Mouse (Mus musculus): ENCODE results near the gene Hsf2. TPM values are rescaled to one million over a fixed set of nuclear protein-coding genes. Genes with fewer than 3 reads are reported as not detected.
"Not testable (repeated sequence)": the region's sequence is repeated elsewhere in the genome, so short reads cannot be mapped to it uniquely, and the experiment has no call there.

The Hsf2 gene
- polyA plus RNA-seq, 1 experiment from 2014 or later: 22.4 TPM

- H3K4me3 ChIP-seq, H3K27ac ChIP-seq: not testable (repeated sequence)
These were observed 57.7 kb downstream of the Hsf2 start for GRCm38 (mm10) chr10:57543890-57544289.

GRCm38 (mm10) chr10:57549631-57550030 lies 63.4 kb downstream of the Hsf2 start:
- 90% methylated on average over 4 of the region's 4 CpGs for WGBS
- H3K9ac ChIP-seq: no peak overlapping the region
- no peaks in the 10 kb centered on the region for H3K36me3 ChIP-seq
- ATAC-seq (ENCODE audit: insufficient number of reproducible peaks, low FRiP score, low TSS enrichment, low read depth): no peak
- H3K27ac ChIP-seq: no peak overlapping the region
- no peaks in the 10 kb centered on the region for H3K27me3 ChIP-seq
- no peak overlapping the region for H3K4me3 ChIP-seq
- H3K4me1 ChIP-seq: no peaks in the 10 kb centered on the region
- H3K4me2 ChIP-seq: no peak overlapping the region
- no peaks in the 10 kb centered on the region for H3K9me3 ChIP-seq

More at GRCm38 (mm10) chr10:57543890-57544289, 57.7 kb downstream of the Hsf2 start:
- not testable (repeated sequence) for H3K4me2 ChIP-seq; H3K9me3 ChIP-seq; H3K27me3 ChIP-seq; H3K36me3 ChIP-seq; H3K4me1 ChIP-seq; ATAC-seq (ENCODE audit: insufficient number of reproducible peaks, low FRiP score, low TSS enrichment, low read depth); H3K9ac ChIP-seq
- 79% methylated on average over 9 of the region's 9 CpGs for WGBS

GRCm38 (mm10) chr10:57553719-57554118 lies 67.5 kb downstream of the Hsf2 start:
- Histone ChIP-seq H3K9me3 (no peaks in the 10 kb centered on the region), H3K36me3 (no peaks in the 10 kb centered on the region), H3K4me3 (no peak overlapping the region), H3K27ac (no peak overlapping the region), H3K9ac (no peak overlapping the region), H3K27me3 (no peaks in the 10 kb centered on the region), H3K4me1 (no peaks in the 10 kb centered on the region), H3K4me2 (no peak overlapping the region)
- ATAC-seq (ENCODE audit: insufficient number of reproducible peaks, low FRiP score, low TSS enrichment, low read depth): no peak
- 68% methylated on average over 1 of the region's 1 CpGs for WGBS

- Histone ChIP-seq H3K9me3 (no peaks in the 10 kb centered on the region), H3K27me3 (no peaks in the 10 kb centered on the region), H3K27ac (no peak overlapping the region), H3K4me2 (no peak overlapping the region), H3K9ac (no peak overlapping the region), H3K4me1 (no peaks in the 10 kb centered on the region), H3K36me3 (no peaks in the 10 kb centered on the region), H3K4me3 (no peak overlapping the region)
- WGBS: 81% methylated on average over 5 of the region's 5 CpGs
- no peak for ATAC-seq (ENCODE audit: insufficient number of reproducible peaks, low FRiP score, low TSS enrichment, low read depth)
These were observed 71.4 kb downstream of the Hsf2 start for GRCm38 (mm10) chr10:57557597-57557996.

Other genes starting within 250 kb of the Hsf2 start
- gene Serinc1, start 46.1 kb downstream of the Hsf2 start, polyA plus RNA-seq (2015; fragmentation: Nextera tagmentation; extraction: Ambion mirVana): 147 and 155 TPM in 2 replicates
- gene Pkib, start 145.6 kb downstream of the Hsf2 start, polyA plus RNA-seq (2015; fragmentation: Nextera tagmentation; extraction: Ambion mirVana): 1.3 and 1.5 TPM in 2 replicates

Data from limb, embryonic 15.5 days (tissue).